Mouse (Mus musculus) ES-Bruce4 (cell line): ENCODE results near the gene Gpr37l1.
A peak's percentile ranks its signal among the peaks of the same experiment; 100 is the strongest.

Experiments
- CTCF ChIP-seq: IDR thresholded peaks from one replicate; pipeline ENCODE4 v1.8.1; 2011; ENCODE audit warnings: low read depth, low read length
- EP300 ChIP-seq: IDR thresholded peaks from 2 replicates; pipeline ENCODE4 v1.6.1; 2011; ENCODE audit warnings: low read depth, low read length; ENCODE audit not compliant: insufficient read depth

DNA sequence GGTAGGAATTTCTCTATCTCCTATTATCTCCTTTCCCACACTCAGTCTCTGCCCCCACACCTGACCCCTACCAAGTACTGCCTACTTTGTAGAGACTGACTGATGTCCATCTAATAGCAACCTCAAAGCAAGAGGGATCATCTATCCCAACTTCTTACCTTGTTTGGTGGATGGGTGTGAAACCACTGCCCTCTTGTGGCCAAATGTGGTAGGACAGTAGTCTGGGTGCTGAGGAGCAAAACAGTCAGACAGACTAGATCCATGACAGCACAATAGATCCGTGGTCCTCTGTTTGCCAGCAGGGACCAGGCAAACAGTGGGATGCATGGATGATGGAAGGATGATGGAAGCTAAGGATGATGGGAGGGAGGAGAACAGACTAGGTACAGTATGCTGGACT, 31.0 kb downstream of the Gpr37l1 start:
- TF ChIP-seq CTCF (peak; percentile 74), EP300 (no peak)
